Mouse (Mus musculus) activated CD4-positive, CD25-positive, alpha-beta regulatory T cell, adult 4 months (primary cell): ENCODE data around the gene Sema7a. TPM values are rescaled to one million over a fixed set of nuclear protein-coding genes. Genes with fewer than 3 reads are reported as not detected.

Source experiments
- ATAC-seq: one replicate; pipeline ENCODE4 v1.8.0; 2017
- polyA plus RNA-seq, 2 experiments: library from polyadenylated mRNA; unstranded; fragments of 100-300 nt; shearing (Covaris generic); gene quantifications; one replicate each; pipeline ENCODE4 v1.2.1; 2017

The Sema7a gene
- polyA plus RNA-seq, 2 experiments from 2014 or later, result 0.16 to 0.55 TPM

GRCm38 (mm10) chr9:57959886-57960866 is 20.3 kb downstream of the Sema7a start:
- no peak for ATAC-seq

GRCm38 (mm10) chr9:57961226-57961625 is 21.3 kb downstream of the Sema7a start:
- no peak for ATAC-seq

GRCm38 (mm10) chr9:57961863-57962778 is 22.2 kb downstream of the Sema7a start:
- ATAC-seq, result no peak

- no peak for ATAC-seq
Measured at GRCm38 (mm10) chr9:57963249-57963997, 23.5 kb downstream of the Sema7a start.

GRCm38 (mm10) chr9:57963998-57964395 is 24.1 kb downstream of the Sema7a start:
- ATAC-seq, result no peak

- ATAC-seq, result no peak
Measured at GRCm38 (mm10) chr9:57964528-57965250, 24.8 kb downstream of the Sema7a start.

GRCm38 (mm10) chr9:57965281-57966185 is 25.6 kb downstream of the Sema7a start:
- no peak for ATAC-seq

GRCm38 (mm10) chr9:57967237-57967960 is 27.5 kb downstream of the Sema7a start:
- no peak for ATAC-seq

GRCm38 (mm10) chr9:57968166-57968771 is 28.4 kb downstream of the Sema7a start:
- ATAC-seq, result peak; percentile 45

GRCm38 (mm10) chr9:57968783-57969542 is 29.1 kb downstream of the Sema7a start:
- no peak for ATAC-seq

GRCm38 (mm10) chr9:57969736-57970495 is 30.0 kb downstream of the Sema7a start:
- ATAC-seq, result no peak

GRCm38 (mm10) chr9:57971413-57971812 is 31.5 kb downstream of the Sema7a start:
- ATAC-seq, result no peak

- peak; percentile 55 for ATAC-seq
Measured at GRCm38 (mm10) chr9:57972141-57972591, 32.3 kb downstream of the Sema7a start.

GRCm38 (mm10) chr9:57972776-57973439 is 33.0 kb downstream of the Sema7a start:
- ATAC-seq, result no peak

GRCm38 (mm10) chr9:57973440-57974066 is 33.6 kb downstream of the Sema7a start:
- no peak for ATAC-seq

- ATAC-seq, result no peak
Measured at GRCm38 (mm10) chr9:57974221-57974620, 34.3 kb downstream of the Sema7a start.
